Mouse (Mus musculus) testis, adult 2 months (tissue): Measurements from ENCODE around the gene Gm42669.

ENCODE experiments used
- CTCF ChIP-seq: fragments of 200-500 bp; IDR thresholded peaks from 2 replicates; pipeline ENCODE4 v1.5.1; 2012; ENCODE audit warnings: low read depth, mild to moderate bottlenecking, inconsistent platforms, low read length, moderate library complexity; ENCODE audit not compliant: control insufficient read depth, insufficient read depth, insufficient replicate concordance
- POLR2A ChIP-seq: fragments of 200-500 bp; IDR thresholded peaks from 2 replicates; pipeline ENCODE4 v1.6.1; 2012; ENCODE audit warnings: low read depth, mild to moderate bottlenecking, inconsistent platforms, low read length, moderate library complexity; ENCODE audit not compliant: control insufficient read depth

DNA sequence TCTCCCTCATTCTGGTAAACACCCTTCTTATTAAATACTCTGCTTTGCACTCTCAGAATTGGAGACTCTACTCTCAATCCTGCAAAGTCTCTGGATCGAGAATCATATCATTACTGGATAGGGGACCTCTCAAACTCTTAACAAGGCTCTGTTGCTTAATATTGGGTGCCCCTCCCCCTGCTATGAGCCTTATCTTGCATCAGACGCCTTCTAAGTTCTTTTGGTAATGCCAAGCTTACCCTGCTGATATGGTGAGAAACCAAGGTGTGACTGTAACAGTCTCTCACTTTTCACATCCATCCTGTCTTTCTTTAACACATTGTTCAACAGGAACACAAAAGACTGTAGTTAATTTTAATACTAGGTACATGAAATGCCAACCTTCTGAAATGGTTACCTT lies 26.2 kb downstream of the Gm42669 start:
- TF ChIP-seq CTCF (no peak), POLR2A (no peak)
